Mouse (Mus musculus): Measurements from ENCODE around the gene Itpkb.
"Not testable (repeated sequence)": the region's sequence is repeated elsewhere in the genome, so short reads cannot be mapped to it uniquely, and the experiment has no call there.

The Itpkb gene

GRCm38 (mm10) chr1:180362844-180363243 is 32.6 kb downstream of the Itpkb start:
- in situ Hi-C loops (cut with MboI; ENCODE audit: low pct_unique_long_range_greater_than_20kb in 1 of 2, low sequenced_read_pairs in 2 of 2, unreplicated experiment in 1 of 2): no loop called here

GRCm38 (mm10) chr1:180363317-180363716 is 33.0 kb downstream of the Itpkb start:
- in situ Hi-C loops (cut with MboI; ENCODE audit: low pct_unique_long_range_greater_than_20kb in 1 of 2, low sequenced_read_pairs in 2 of 2, unreplicated experiment in 1 of 2): no loop called here

- in situ Hi-C loops (cut with MboI; ENCODE audit: low pct_unique_long_range_greater_than_20kb in 1 of 2, low sequenced_read_pairs in 2 of 2, unreplicated experiment in 1 of 2): no loop called here
Observed at GRCm38 (mm10) chr1:180364005-180364404, 33.7 kb downstream of the Itpkb start.

GRCm38 (mm10) chr1:180364720-180365119 is 34.4 kb downstream of the Itpkb start:
- in situ Hi-C loops (cut with MboI; ENCODE audit: low pct_unique_long_range_greater_than_20kb in 1 of 2, low sequenced_read_pairs in 2 of 2, unreplicated experiment in 1 of 2): no loop called here

- in situ Hi-C loops (cut with MboI; ENCODE audit: low pct_unique_long_range_greater_than_20kb in 1 of 2, low sequenced_read_pairs in 2 of 2, unreplicated experiment in 1 of 2): no loop called here
Observed at GRCm38 (mm10) chr1:180365180-180365810, 35.0 kb downstream of the Itpkb start.

- in situ Hi-C loops (cut with MboI; ENCODE audit: low pct_unique_long_range_greater_than_20kb in 1 of 2, low sequenced_read_pairs in 2 of 2, unreplicated experiment in 1 of 2): no loop called here
Observed at GRCm38 (mm10) chr1:180365983-180366811, 35.9 kb downstream of the Itpkb start.

GRCm38 (mm10) chr1:180367045-180367619 is 36.8 kb downstream of the Itpkb start:
- in situ Hi-C loops (cut with MboI; ENCODE audit: low pct_unique_long_range_greater_than_20kb in 1 of 2, low sequenced_read_pairs in 2 of 2, unreplicated experiment in 1 of 2): no loop called here

- in situ Hi-C loops (cut with MboI; ENCODE audit: low pct_unique_long_range_greater_than_20kb in 1 of 2, low sequenced_read_pairs in 2 of 2, unreplicated experiment in 1 of 2): no loop called here
Observed at GRCm38 (mm10) chr1:180367626-180368025, 37.3 kb downstream of the Itpkb start.

GRCm38 (mm10) chr1:180368112-180368511 is 37.8 kb downstream of the Itpkb start:
- in situ Hi-C loops (cut with MboI; ENCODE audit: low pct_unique_long_range_greater_than_20kb in 1 of 2, low sequenced_read_pairs in 2 of 2, unreplicated experiment in 1 of 2): no loop called here

- in situ Hi-C loops (cut with MboI; ENCODE audit: low pct_unique_long_range_greater_than_20kb in 1 of 2, low sequenced_read_pairs in 2 of 2, unreplicated experiment in 1 of 2): no loop called here
Observed at GRCm38 (mm10) chr1:180368646-180369045, 38.4 kb downstream of the Itpkb start.

GRCm38 (mm10) chr1:180370858-180371652 is 40.8 kb downstream of the Itpkb start:
- in situ Hi-C loops (cut with MboI; ENCODE audit: low pct_unique_long_range_greater_than_20kb in 1 of 2, low sequenced_read_pairs in 2 of 2, unreplicated experiment in 1 of 2): no loop called here

- in situ Hi-C loops (cut with MboI; ENCODE audit: low pct_unique_long_range_greater_than_20kb in 1 of 2, low sequenced_read_pairs in 2 of 2, unreplicated experiment in 1 of 2): not testable (repeated sequence)
Observed at GRCm38 (mm10) chr1:180372258-180372657, 42.0 kb downstream of the Itpkb start.

GRCm38 (mm10) chr1:180376598-180376997 is 46.3 kb downstream of the Itpkb start:
- in situ Hi-C loops (cut with MboI; ENCODE audit: low pct_unique_long_range_greater_than_20kb in 1 of 2, low sequenced_read_pairs in 2 of 2, unreplicated experiment in 1 of 2): no loop called here

GRCm38 (mm10) chr1:180379559-180379958 is 49.3 kb downstream of the Itpkb start:
- in situ Hi-C loops (cut with MboI; ENCODE audit: low pct_unique_long_range_greater_than_20kb in 1 of 2, low sequenced_read_pairs in 2 of 2, unreplicated experiment in 1 of 2): no loop called here

- in situ Hi-C loops (cut with MboI; ENCODE audit: low pct_unique_long_range_greater_than_20kb in 1 of 2, low sequenced_read_pairs in 2 of 2, unreplicated experiment in 1 of 2): no loop called here
Observed at GRCm38 (mm10) chr1:180382358-180382757, 52.1 kb downstream of the Itpkb start.

- in situ Hi-C loops (cut with MboI; ENCODE audit: low pct_unique_long_range_greater_than_20kb in 1 of 2, low sequenced_read_pairs in 2 of 2, unreplicated experiment in 1 of 2): no loop called here
Observed at GRCm38 (mm10) chr1:180383884-180384283, 53.6 kb downstream of the Itpkb start.

GRCm38 (mm10) chr1:180384486-180384885 is 54.2 kb downstream of the Itpkb start:
- in situ Hi-C loops (cut with MboI; ENCODE audit: low pct_unique_long_range_greater_than_20kb in 1 of 2, low sequenced_read_pairs in 2 of 2, unreplicated experiment in 1 of 2): no loop called here

- in situ Hi-C loops (cut with MboI; ENCODE audit: low pct_unique_long_range_greater_than_20kb in 1 of 2, low sequenced_read_pairs in 2 of 2, unreplicated experiment in 1 of 2): no loop called here
Observed at GRCm38 (mm10) chr1:180385308-180385707, 55.0 kb downstream of the Itpkb start.
